Mouse (Mus musculus) spleen, postnatal 14 days (tissue): ENCODE data around the gene Kif16b.
"Not testable (repeated sequence)": the region's sequence is repeated elsewhere in the genome, so short reads cannot be mapped to it uniquely, and the experiment has no call there.

Experiments
- DNase-seq, 2 experiments: peaks; one replicate each; pipeline ENCODE4 v3.0.0; 2021 to 2022; ENCODE audit warnings: low spot score in 2 of 2

The Kif16b gene

GRCm38 (mm10) chr2:142590284-142590724 is 311.0 kb downstream of the Kif16b start:
- DNase-seq, result no peak

GRCm38 (mm10) chr2:142589403-142590283 is 311.7 kb downstream of the Kif16b start:
- no peak for DNase-seq

- DNase-seq, result no peak
Measured at GRCm38 (mm10) chr2:142585845-142586244, 315.5 kb downstream of the Kif16b start.

- DNase-seq, result no peak
Measured at GRCm38 (mm10) chr2:142584851-142585737, 316.2 kb downstream of the Kif16b start.

- DNase-seq, result no peak
Measured at GRCm38 (mm10) chr2:142580449-142580848, 320.9 kb downstream of the Kif16b start.

GRCm38 (mm10) chr2:142577414-142577813 is 323.9 kb downstream of the Kif16b start:
- not testable (repeated sequence) for DNase-seq

GRCm38 (mm10) chr2:142569771-142570170 is 331.6 kb downstream of the Kif16b start:
- DNase-seq, result no peak
